Mouse (Mus musculus) brain, embryonic 14.5 days (tissue): ENCODE measurements around the gene Abca1. TPM values are rescaled to one million over a fixed set of nuclear protein-coding genes. Genes with fewer than 3 reads are reported as not detected.
A peak's percentile ranks its signal among the peaks of the same experiment; 100 is the strongest.

Experiments used
- DNase-seq: peaks from one replicate; pipeline ENCODE4 v3.0.0-alpha.2; 2011; ENCODE audit warnings: low read depth
- CTCF ChIP-seq: fragments of 200-500 bp; IDR thresholded peaks from 2 replicates; pipeline ENCODE4 v1.5.1; 2012; ENCODE audit warnings: inconsistent platforms, mild to moderate bottlenecking, moderate library complexity, borderline replicate concordance; ENCODE audit not compliant: insufficient read depth, insufficient read length; ENCODE audit errors: extremely low read depth
- POLR2A ChIP-seq: fragments of 200-500 bp; IDR thresholded peaks from 2 replicates; pipeline ENCODE4 v1.6.1; 2012; ENCODE audit warnings: mild to moderate bottlenecking, inconsistent platforms, borderline replicate concordance; ENCODE audit not compliant: poor library complexity, insufficient read depth, insufficient read length, severe bottlenecking; ENCODE audit errors: extremely low read depth
- polyA plus RNA-seq: library from polyadenylated mRNA; depleted of rRNA; stranded (reverse); fragments of >200 nt; gene quantifications from 2 replicates; pipeline ENCODE4 v1.2.3, GENCODE M21; 2012

Gene Abca1
- polyA plus RNA-seq, 1 experiment = 15.9 TPM

GRCm38 (mm10) chr4:53146227-53146949 lies 13.3 kb downstream of the Abca1 start:
- no peak for DNase-seq
- TF ChIP-seq CTCF (no peak), POLR2A (no peak)

GRCm38 (mm10) chr4:53145434-53146168 lies 14.1 kb downstream of the Abca1 start:
- TF ChIP-seq POLR2A = no peak
- no peak for TF ChIP-seq CTCF
- DNase-seq = no peak

- DNase-seq = peak; percentile 24
- TF ChIP-seq POLR2A = no peak
- TF ChIP-seq CTCF = no peak
These were observed 15.1 kb downstream of the Abca1 start for GRCm38 (mm10) chr4:53144571-53144970.

- TF ChIP-seq POLR2A = no peak
- TF ChIP-seq CTCF = no peak
- DNase-seq = no peak
These were observed 15.7 kb downstream of the Abca1 start for GRCm38 (mm10) chr4:53144021-53144420.

- no peak for TF ChIP-seq POLR2A
- no peak for TF ChIP-seq CTCF
- no peak for DNase-seq
These were observed 19.0 kb downstream of the Abca1 start for GRCm38 (mm10) chr4:53140678-53141077.

GRCm38 (mm10) chr4:53139495-53139894 lies 20.2 kb downstream of the Abca1 start:
- TF ChIP-seq CTCF (no peak), POLR2A (no peak)
- no peak for DNase-seq

- no peak for DNase-seq
- no peak for TF ChIP-seq CTCF
- no peak for TF ChIP-seq POLR2A
These were observed 20.7 kb downstream of the Abca1 start for GRCm38 (mm10) chr4:53138974-53139373.

- no peak for DNase-seq
- TF ChIP-seq CTCF (no peak), POLR2A (no peak)
These were observed 22.6 kb downstream of the Abca1 start for GRCm38 (mm10) chr4:53137087-53137486.

GRCm38 (mm10) chr4:53134816-53135215 lies 24.9 kb downstream of the Abca1 start:
- TF ChIP-seq CTCF = no peak
- no peak for TF ChIP-seq POLR2A
- DNase-seq = no peak

- no peak for DNase-seq
- TF ChIP-seq CTCF (no peak), POLR2A (no peak)
These were observed 25.7 kb downstream of the Abca1 start for GRCm38 (mm10) chr4:53133995-53134394.

GRCm38 (mm10) chr4:53131538-53131937 lies 28.2 kb downstream of the Abca1 start:
- TF ChIP-seq POLR2A = no peak
- TF ChIP-seq CTCF = no peak
- DNase-seq = no peak
